Mouse (Mus musculus): Measurements from ENCODE around the gene Tcf7l1. TPM values are rescaled to one million over a fixed set of nuclear protein-coding genes. Genes with fewer than 3 reads are reported as not detected.

The Tcf7l1 gene
- total and polyA plus RNA-seq, 2 experiments from 2014 or later = 3.1 to 5.8 TPM

- no peak overlapping the region for H3K27ac ChIP-seq (ENCODE audit: low read depth, low read length)
- no peaks in the 10 kb centered on the region for H3K9me3 ChIP-seq (ENCODE audit: low read length)
- ATAC-seq (ENCODE audit: low FRiP score) (peak; percentile 42), DNase-seq (ENCODE audit: low spot score) (peak; percentile 37)
- no peak for TF ChIP-seq CTCF (IDR thresholded peaks at IDR 0.05)
- peak overlapping the region; percentile 28 for H3K4me2 ChIP-seq (ENCODE audit: low read depth, low read length, poor library complexity, severe bottlenecking)
- no peaks in the 10 kb centered on the region for H3K36me3 ChIP-seq (ENCODE audit: insufficient read depth, low read length)
- H3K9ac ChIP-seq (replicated peaks; ENCODE audit: low read length, poor library complexity, severe bottlenecking) = peak overlapping the region; percentile 29; the same call in 1 of the 2 replicates
- peaks cover 3% of the 10 kb centered on the region; the same call in 1 of the 2 replicates for H3K4me1 ChIP-seq (ENCODE audit: insufficient read depth, low read length)
- 14% methylated on average over 11 of the region's 11 CpGs for WGBS
- no peak overlapping the region; the same call in 1 of the 2 replicates for H3K4me3 ChIP-seq (ENCODE audit: low read depth, low read length)
- H3K27me3 ChIP-seq (ENCODE audit: insufficient read depth, low read length) = no peaks in the 10 kb centered on the region
Observed at GRCm38 (mm10) chr6:72677510-72678220, 111.4 kb downstream of the Tcf7l1 start.

GRCm38 (mm10) chr6:72677079-72677478 is 112.0 kb downstream of the Tcf7l1 start:
- H3K4me3 ChIP-seq (ENCODE audit: low read depth, low read length) = no peak overlapping the region; the same call in 1 of the 2 replicates
- H3K4me2 ChIP-seq (ENCODE audit: low read depth, low read length, poor library complexity, severe bottlenecking) = peak overlapping the region; percentile 28
- H3K27me3 ChIP-seq (ENCODE audit: insufficient read depth, low read length) = no peaks in the 10 kb centered on the region
- peaks cover 3% of the 10 kb centered on the region; the same call in 1 of the 2 replicates for H3K4me1 ChIP-seq (ENCODE audit: insufficient read depth, low read length)
- H3K27ac ChIP-seq (ENCODE audit: low read depth, low read length) = no peak overlapping the region
- DNase-seq (ENCODE audit: low spot score) = no peak
- peak; percentile 41; the same call in 1 of the 2 replicates for ATAC-seq (ENCODE audit: low FRiP score)
- H3K9me3 ChIP-seq (ENCODE audit: low read length) = no peaks in the 10 kb centered on the region
- 17% methylated on average over 10 of the region's 10 CpGs for WGBS
- no peaks in the 10 kb centered on the region for H3K36me3 ChIP-seq (ENCODE audit: insufficient read depth, low read length)
- TF ChIP-seq CTCF (IDR thresholded peaks at IDR 0.05) = no peak
- peak overlapping the region; percentile 29; the same call in 1 of the 2 replicates for H3K9ac ChIP-seq (replicated peaks; ENCODE audit: low read length, poor library complexity, severe bottlenecking)

- Histone ChIP-seq H3K4me3 (ENCODE audit: low read depth, low read length) (no peak overlapping the region), H3K9ac (replicated peaks; ENCODE audit: low read length, poor library complexity, severe bottlenecking) (no peak overlapping the region), H3K4me1 (ENCODE audit: insufficient read depth, low read length) (peaks cover 3% of the 10 kb centered on the region; the same call in 1 of the 2 replicates), H3K4me2 (ENCODE audit: low read depth, low read length, poor library complexity, severe bottlenecking) (no peak overlapping the region), H3K9me3 (ENCODE audit: low read length) (no peaks in the 10 kb centered on the region), H3K36me3 (ENCODE audit: insufficient read depth, low read length) (no peaks in the 10 kb centered on the region), H3K27ac (ENCODE audit: low read depth, low read length) (no peak overlapping the region), H3K27me3 (ENCODE audit: insufficient read depth, low read length) (no peaks in the 10 kb centered on the region)
- DNase-seq (ENCODE audit: low spot score) (no peak), ATAC-seq (ENCODE audit: low FRiP score) (no peak)
- WGBS = 60% methylated on average over 2 of the region's 2 CpGs
- TF ChIP-seq CTCF (IDR thresholded peaks at IDR 0.05) = peak; percentile 52
Observed at GRCm38 (mm10) chr6:72676376-72676775, 112.7 kb downstream of the Tcf7l1 start.

- H3K36me3 ChIP-seq (ENCODE audit: insufficient read depth, low read length) = no peaks in the 10 kb centered on the region
- DNase-seq (ENCODE audit: low spot score) = no peak
- no peak for ATAC-seq (ENCODE audit: low FRiP score)
- no peaks in the 10 kb centered on the region for H3K27me3 ChIP-seq (ENCODE audit: insufficient read depth, low read length)
- H3K4me3 ChIP-seq (ENCODE audit: low read depth, low read length) = no peak overlapping the region
- H3K4me1 ChIP-seq (ENCODE audit: insufficient read depth, low read length) = peaks cover 3% of the 10 kb centered on the region; the same call in 1 of the 2 replicates
- no peak overlapping the region for H3K27ac ChIP-seq (ENCODE audit: low read depth, low read length)
- H3K9ac ChIP-seq (replicated peaks; ENCODE audit: low read length, poor library complexity, severe bottlenecking) = no peak overlapping the region
- no peaks in the 10 kb centered on the region for H3K9me3 ChIP-seq (ENCODE audit: low read length)
- H3K4me2 ChIP-seq (ENCODE audit: low read depth, low read length, poor library complexity, severe bottlenecking) = no peak overlapping the region
- no peak for TF ChIP-seq CTCF (IDR thresholded peaks at IDR 0.05)
Observed at GRCm38 (mm10) chr6:72673751-72674150, 115.3 kb downstream of the Tcf7l1 start.

GRCm38 (mm10) chr6:72671129-72671528 is 117.9 kb downstream of the Tcf7l1 start:
- H3K27me3 ChIP-seq (ENCODE audit: insufficient read depth, low read length) = no peaks in the 10 kb centered on the region
- no peak overlapping the region for H3K27ac ChIP-seq (ENCODE audit: low read depth, low read length)
- H3K4me2 ChIP-seq (ENCODE audit: low read depth, low read length, poor library complexity, severe bottlenecking) = no peak overlapping the region
- ATAC-seq (ENCODE audit: low FRiP score) (no peak), DNase-seq (ENCODE audit: low spot score) (no peak)
- no peak overlapping the region for H3K4me3 ChIP-seq (ENCODE audit: low read depth, low read length)
- H3K4me1 ChIP-seq (ENCODE audit: insufficient read depth, low read length) = no peaks in the 10 kb centered on the region
- H3K9me3 ChIP-seq (ENCODE audit: low read length) = no peaks in the 10 kb centered on the region
- TF ChIP-seq CTCF (IDR thresholded peaks at IDR 0.05) = no peak
- H3K36me3 ChIP-seq (ENCODE audit: insufficient read depth, low read length) = no peaks in the 10 kb centered on the region
- no peak overlapping the region for H3K9ac ChIP-seq (replicated peaks; ENCODE audit: low read length, poor library complexity, severe bottlenecking)
- 82% methylated on average over 8 of the region's 8 CpGs for WGBS

DNA sequence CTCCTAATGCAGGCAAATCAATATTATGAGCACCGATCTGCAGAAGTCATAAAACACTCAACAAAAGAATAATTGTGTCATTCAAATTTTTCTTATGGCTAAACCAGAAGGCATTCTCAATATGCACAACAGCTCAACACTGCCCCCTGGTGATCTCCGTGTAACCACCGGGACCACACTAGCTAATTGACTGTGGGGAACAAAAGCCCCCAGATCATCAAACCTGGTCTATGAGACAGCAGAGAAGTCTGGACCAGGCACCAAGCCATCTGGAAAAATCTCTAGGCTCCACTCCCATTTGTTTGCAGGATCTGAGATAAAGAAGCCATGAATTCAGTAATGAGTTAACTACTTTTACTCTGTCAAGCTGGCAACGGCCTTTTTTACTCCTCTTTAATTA is 122.0 kb downstream of the Tcf7l1 start:
- Histone ChIP-seq H3K4me3 (ENCODE audit: low read depth, low read length) (no peak overlapping the region), H3K27ac (ENCODE audit: low read depth, low read length) (no peak overlapping the region), H3K27me3 (ENCODE audit: insufficient read depth, low read length) (no peaks in the 10 kb centered on the region), H3K9ac (replicated peaks; ENCODE audit: low read length, poor library complexity, severe bottlenecking) (no peak overlapping the region), H3K36me3 (ENCODE audit: insufficient read depth, low read length) (no peaks in the 10 kb centered on the region), H3K9me3 (ENCODE audit: low read length) (no peaks in the 10 kb centered on the region), H3K4me2 (ENCODE audit: low read depth, low read length, poor library complexity, severe bottlenecking) (no peak overlapping the region), H3K4me1 (ENCODE audit: insufficient read depth, low read length) (no peaks in the 10 kb centered on the region)
- WGBS = 52% methylated on average over 4 of the region's 4 CpGs
- DNase-seq (ENCODE audit: low spot score) (peak; percentile 66), ATAC-seq (ENCODE audit: low FRiP score) (no peak)
- peak; percentile 68 for TF ChIP-seq CTCF (IDR thresholded peaks at IDR 0.05)

Data from midbrain, postnatal 0 days (tissue).